Mouse (Mus musculus): ENCODE data around the gene Grem2.

GRCm38 (mm10) chr1:174788617-174789016, 133.0 kb downstream of the Grem2 start:
- no peak for TF ChIP-seq CTCF (IDR thresholded peaks at IDR 0.05; ENCODE audit: borderline replicate concordance, extremely low read depth, insufficient read depth, insufficient read length)
- TF ChIP-seq POLR2A (IDR thresholded peaks at IDR 0.05; ENCODE audit: borderline replicate concordance, extremely low read depth, insufficient read depth, insufficient read length, poor library complexity, severe bottlenecking) = no peak

Measured in brain, embryonic 14.5 days (tissue).